Mouse (Mus musculus) olfactory bulb, adult 2 months (tissue): ENCODE data around the gene Arl6ip4. TPM values are rescaled to one million over a fixed set of nuclear protein-coding genes. Genes with fewer than 3 reads are reported as not detected.

Experiments used
- H3K27ac ChIP-seq: fragments of 200-500 bp; 2 replicates; pipeline ENCODE4 v1.5.1; 2012; ENCODE audit warnings: low read depth, low read length; ENCODE audit not compliant: insufficient read depth
- H3K4me1 ChIP-seq: fragments of 200-500 bp; 2 replicates; pipeline ENCODE4 v1.6.1; 2012; ENCODE audit warnings: low read length; ENCODE audit not compliant: control insufficient read depth, insufficient read depth
- H3K4me3 ChIP-seq: fragments of 200-500 bp; 2 replicates; pipeline ENCODE4 v1.5.1; 2012; ENCODE audit warnings: mild to moderate bottlenecking, low read depth, low read length, moderate library complexity; ENCODE audit not compliant: insufficient read depth
- CTCF ChIP-seq: fragments of 200-500 bp; IDR thresholded peaks from 2 replicates; pipeline ENCODE4 v1.5.1; 2012; ENCODE audit warnings: low read depth, mild to moderate bottlenecking, low read length, moderate library complexity; ENCODE audit not compliant: insufficient read depth
- POLR2A ChIP-seq: fragments of 200-500 bp; IDR thresholded peaks from 2 replicates; pipeline ENCODE4 v1.6.1; 2012; ENCODE audit warnings: mild to moderate bottlenecking, low read depth, low read length, moderate library complexity; ENCODE audit not compliant: insufficient read depth
- WGBS: fragments of 180-500 bp; shearing (Covaris S2); methylation state at CpG from one replicate; pipeline ENCODE4 v1.1.7; 2018; 5-methylcytosine and 5-hydroxymethylcytosine counted together
- polyA plus RNA-seq: library from polyadenylated mRNA; stranded (reverse); fragments of >200 nt; gene quantifications from 2 replicates; pipeline ENCODE4 v1.2.4, GENCODE M21; 2012; ENCODE audit warnings: low replicate concordance; ENCODE audit not compliant: missing spikeins, insufficient read depth, insufficient read length

The Arl6ip4 gene
- polyA plus RNA-seq, 1 experiment, result not detected

- no peak overlapping the region for H3K4me3 ChIP-seq
- no peak for TF ChIP-seq CTCF
- no peak for TF ChIP-seq POLR2A
- 96% methylated on average over 17 of the region's 17 CpGs for WGBS
Observed at GRCm38 (mm10) chr5:124079880-124080279, 36.0 kb upstream of the Arl6ip4 start.

DNA sequence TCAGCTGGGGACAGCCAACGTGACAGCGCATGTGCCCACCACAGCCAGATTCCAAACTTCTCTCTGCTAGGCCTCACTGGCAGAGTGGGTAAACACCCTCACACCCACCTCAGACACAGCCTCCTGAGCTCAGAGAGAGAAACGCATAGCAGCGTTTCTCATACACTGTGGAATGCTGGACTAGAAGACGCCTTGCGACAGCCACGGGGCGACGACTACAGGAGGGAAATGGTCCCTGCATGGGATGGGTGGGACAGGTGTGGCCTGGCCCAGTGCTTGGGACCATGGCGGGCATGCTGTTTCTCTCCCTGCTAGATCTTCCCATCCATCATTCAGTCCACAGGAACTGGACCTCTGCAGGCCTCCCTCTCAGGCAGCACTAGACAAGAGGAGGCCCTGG, 33.4 kb upstream of the Arl6ip4 start:
- WGBS, result 83% methylated on average over 10 of the region's 10 CpGs
- TF ChIP-seq CTCF (no peak), POLR2A (no peak)
- Histone ChIP-seq H3K4me3 (no peak overlapping the region), H3K4me1 (peaks cover 38% of the 10 kb centered on the region), H3K27ac (no peak overlapping the region)

More at GRCm38 (mm10) chr5:124079880-124080279, 36.0 kb upstream of the Arl6ip4 start:
- Histone ChIP-seq H3K27ac (no peak overlapping the region), H3K4me1 (peaks cover 21% of the 10 kb centered on the region)

GRCm38 (mm10) chr5:124082941-124083688, 32.8 kb upstream of the Arl6ip4 start:
- no peak for TF ChIP-seq CTCF
- TF ChIP-seq POLR2A, result no peak
- no peak overlapping the region for H3K4me3 ChIP-seq
- WGBS, result 92% methylated on average over 17 of the region's 17 CpGs
- no peak overlapping the region for H3K27ac ChIP-seq
- H3K4me1 ChIP-seq, result peaks cover 38% of the 10 kb centered on the region

GRCm38 (mm10) chr5:124083850-124084587, 31.9 kb upstream of the Arl6ip4 start:
- Histone ChIP-seq H3K27ac (no peak overlapping the region), H3K4me3 (no peak overlapping the region), H3K4me1 (peaks cover 35% of the 10 kb centered on the region)
- no peak for TF ChIP-seq CTCF
- no peak for TF ChIP-seq POLR2A
- WGBS, result 79% methylated on average over 14 of the region's 14 CpGs

- TF ChIP-seq POLR2A (no peak), CTCF (peak; percentile 96)
Observed at GRCm38 (mm10) chr5:124084588-124085173, 31.2 kb upstream of the Arl6ip4 start.

DNA sequence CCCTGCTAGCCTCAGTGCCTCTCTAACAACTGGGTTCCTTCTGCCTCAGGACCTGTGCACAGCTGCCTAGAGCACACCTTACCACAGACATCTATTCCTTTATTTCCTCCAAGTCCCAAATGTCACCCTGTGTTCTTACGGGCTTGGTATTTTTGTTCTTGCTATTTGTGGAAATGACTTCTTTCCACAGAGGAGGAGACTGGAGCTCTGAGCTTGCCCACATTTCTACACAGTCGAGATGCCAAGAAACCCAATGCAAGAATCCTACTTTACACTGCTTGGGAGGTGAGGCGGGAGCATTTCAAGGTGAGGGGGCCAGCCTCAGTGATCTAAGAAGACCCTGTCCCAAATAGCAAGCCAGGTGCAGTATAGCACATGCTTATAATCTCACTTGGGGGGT, 30.4 kb upstream of the Arl6ip4 start:
- WGBS, result 37% methylated on average over 3 of the region's 3 CpGs
- H3K4me1 ChIP-seq, result peaks cover 31% of the 10 kb centered on the region
- TF ChIP-seq CTCF (no peak), POLR2A (no peak)
- peak overlapping the region; percentile 81 for H3K27ac ChIP-seq
- H3K4me3 ChIP-seq, result no peak overlapping the region

More at GRCm38 (mm10) chr5:124084588-124085173, 31.2 kb upstream of the Arl6ip4 start:
- H3K27ac ChIP-seq, result peak overlapping the region; percentile 80; the same call in 1 of the 2 replicates
- WGBS, result 32% methylated on average over 11 of the region's 11 CpGs
- H3K4me1 ChIP-seq, result peaks cover 31% of the 10 kb centered on the region
- no peak overlapping the region for H3K4me3 ChIP-seq

- H3K4me1 ChIP-seq, result peaks cover 32% of the 10 kb centered on the region
- 79% methylated on average over 4 of the region's 4 CpGs for WGBS
- TF ChIP-seq POLR2A (no peak), CTCF (no peak)
- no peak overlapping the region for H3K27ac ChIP-seq
- no peak overlapping the region for H3K4me3 ChIP-seq
Observed at GRCm38 (mm10) chr5:124086876-124087275, 29.0 kb upstream of the Arl6ip4 start.

- WGBS, result 92% methylated on average over 23 of the region's 23 CpGs
Observed at GRCm38 (mm10) chr5:124089868-124090267, 26.0 kb upstream of the Arl6ip4 start.

More at GRCm38 (mm10) chr5:124089868-124090267, 26.0 kb upstream of the Arl6ip4 start:
- H3K27ac ChIP-seq, result no peak overlapping the region
- TF ChIP-seq CTCF, result 0 out of 2 replicates have a peak, but pooled peaks have one; percentile 7
- TF ChIP-seq POLR2A, result no peak
- H3K4me1 ChIP-seq, result peaks cover 41% of the 10 kb centered on the region
- no peak overlapping the region for H3K4me3 ChIP-seq
